Mouse (Mus musculus): ENCODE measurements around the gene Atcay.

Gene Atcay

GRCm38 (mm10) chr10:81198230-81198629, 32.4 kb downstream of the Atcay start:
- DNase-seq, result peak; percentile 89

- peak; percentile 97 for DNase-seq
These were observed 33.3 kb downstream of the Atcay start for GRCm38 (mm10) chr10:81197305-81197704.

- DNase-seq, result peak; percentile 95
These were observed 34.1 kb downstream of the Atcay start for GRCm38 (mm10) chr10:81196470-81197065.

- DNase-seq, result peak; percentile 94
These were observed 35.3 kb downstream of the Atcay start for GRCm38 (mm10) chr10:81195300-81195699.

GRCm38 (mm10) chr10:81193991-81194774, 36.5 kb downstream of the Atcay start:
- peak; percentile 97 for DNase-seq

- peak; percentile 97 for DNase-seq
These were observed 37.6 kb downstream of the Atcay start for GRCm38 (mm10) chr10:81192968-81193501.

DNA sequence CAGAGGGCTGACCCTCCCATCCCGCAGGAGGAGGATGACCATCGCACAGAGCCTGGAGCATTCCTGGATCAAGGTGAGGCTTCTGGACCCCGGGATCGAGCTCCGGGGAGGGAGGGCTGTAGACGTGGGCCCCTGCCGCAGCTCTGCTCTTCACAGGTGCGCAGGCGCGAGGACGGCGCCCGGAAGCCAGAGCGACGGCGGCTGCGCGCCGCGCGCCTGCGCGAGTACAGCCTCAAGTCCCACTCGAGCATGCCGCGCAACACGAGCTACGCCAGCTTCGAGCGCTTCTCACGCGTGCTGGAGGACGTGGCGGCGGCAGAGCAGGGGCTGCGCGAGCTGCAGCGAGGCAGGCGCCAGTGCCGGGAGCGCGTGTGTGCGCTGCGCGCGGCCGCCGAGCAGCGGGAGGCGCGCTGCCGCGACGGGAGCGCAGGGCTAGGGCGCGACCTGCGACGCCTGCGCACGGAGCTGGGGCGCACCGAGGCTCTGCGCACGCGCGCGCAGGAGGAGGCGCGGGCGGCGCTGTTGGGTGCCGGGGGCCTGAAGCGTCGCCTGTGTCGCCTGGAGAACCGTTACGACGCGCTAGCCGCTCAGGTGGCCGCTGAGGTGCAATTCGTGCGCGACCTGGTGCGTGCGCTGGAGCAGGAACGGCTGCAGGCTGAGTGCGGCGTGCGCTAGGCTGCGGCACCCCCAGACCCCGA, 38.2 kb downstream of the Atcay start:
- DNase-seq, result peak; percentile 99

- peak; percentile 96 for DNase-seq
These were observed 39.2 kb downstream of the Atcay start for GRCm38 (mm10) chr10:81191342-81191982.

DNA sequence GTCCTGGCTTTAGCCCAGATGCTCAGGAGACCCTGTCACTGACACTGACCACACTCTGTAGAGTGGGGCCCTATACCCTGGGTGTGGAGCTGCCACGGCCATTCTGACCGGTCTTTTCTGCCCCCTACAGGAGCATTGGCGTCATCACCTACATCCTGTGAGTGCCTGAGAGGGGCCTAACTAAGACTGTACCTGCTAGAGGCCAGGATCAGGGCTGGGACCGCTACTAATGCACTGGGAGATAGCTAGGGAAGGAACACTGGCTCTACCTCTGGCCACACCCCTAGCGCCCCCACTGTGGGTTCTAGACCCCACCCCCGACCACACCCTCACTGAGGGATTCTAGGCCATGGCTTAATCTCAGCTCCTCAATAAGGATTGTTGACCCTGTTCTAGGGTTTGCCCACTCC, 39.7 kb downstream of the Atcay start:
- peak; percentile 94 for DNase-seq

- peak; percentile 95 for DNase-seq
These were observed 40.3 kb downstream of the Atcay start for GRCm38 (mm10) chr10:81190236-81190911.

DNA sequence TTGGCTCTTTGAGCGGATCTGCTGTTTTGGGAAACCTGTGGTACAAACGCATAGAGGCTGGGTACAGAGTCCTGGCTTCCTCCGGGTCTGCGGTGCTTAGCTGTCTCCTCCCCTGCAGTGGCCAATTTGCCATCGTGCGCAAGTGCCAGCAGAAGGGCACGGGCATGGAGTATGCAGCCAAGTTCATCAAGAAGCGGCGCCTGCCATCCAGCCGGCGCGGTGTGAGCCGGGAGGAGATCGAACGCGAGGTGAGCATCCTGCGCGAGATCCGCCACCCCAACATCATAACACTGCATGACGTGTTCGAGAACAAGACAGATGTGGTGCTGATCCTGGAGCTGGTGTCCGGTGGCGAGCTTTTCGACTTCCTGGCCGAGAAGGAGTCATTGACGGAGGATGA, 40.8 kb downstream of the Atcay start:
- DNase-seq, result peak; percentile 94

DNA sequence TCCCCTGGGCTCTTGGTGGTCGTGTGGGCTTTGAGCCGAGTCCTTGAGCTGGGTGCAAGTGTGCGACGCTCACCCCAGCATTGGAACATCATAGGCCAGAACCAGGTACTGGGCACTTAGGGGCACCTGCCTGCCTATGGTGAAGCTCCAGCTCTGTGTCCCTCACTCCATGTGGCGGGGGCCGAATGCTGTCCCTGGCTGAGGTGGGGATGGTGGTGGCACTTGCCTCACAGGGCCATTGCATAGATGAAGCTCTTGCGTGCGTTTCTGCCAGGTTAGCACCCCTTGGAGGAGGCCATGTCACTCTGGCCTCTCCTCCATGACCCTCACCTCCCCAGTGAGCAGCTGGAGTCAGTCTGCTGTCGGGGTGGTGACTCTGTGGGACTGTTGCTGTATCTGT, 43.5 kb downstream of the Atcay start:
- DNase-seq, result peak; percentile 91

- DNase-seq, result no peak
These were observed 45.9 kb downstream of the Atcay start for GRCm38 (mm10) chr10:81184765-81185164.

GRCm38 (mm10) chr10:81183805-81184204, 46.8 kb downstream of the Atcay start, which contains the start of gene 4930442H23Rik:
4930442H23Rik (minus strand) TSS chr10:81183849.
- peak; percentile 91 for DNase-seq

DNA sequence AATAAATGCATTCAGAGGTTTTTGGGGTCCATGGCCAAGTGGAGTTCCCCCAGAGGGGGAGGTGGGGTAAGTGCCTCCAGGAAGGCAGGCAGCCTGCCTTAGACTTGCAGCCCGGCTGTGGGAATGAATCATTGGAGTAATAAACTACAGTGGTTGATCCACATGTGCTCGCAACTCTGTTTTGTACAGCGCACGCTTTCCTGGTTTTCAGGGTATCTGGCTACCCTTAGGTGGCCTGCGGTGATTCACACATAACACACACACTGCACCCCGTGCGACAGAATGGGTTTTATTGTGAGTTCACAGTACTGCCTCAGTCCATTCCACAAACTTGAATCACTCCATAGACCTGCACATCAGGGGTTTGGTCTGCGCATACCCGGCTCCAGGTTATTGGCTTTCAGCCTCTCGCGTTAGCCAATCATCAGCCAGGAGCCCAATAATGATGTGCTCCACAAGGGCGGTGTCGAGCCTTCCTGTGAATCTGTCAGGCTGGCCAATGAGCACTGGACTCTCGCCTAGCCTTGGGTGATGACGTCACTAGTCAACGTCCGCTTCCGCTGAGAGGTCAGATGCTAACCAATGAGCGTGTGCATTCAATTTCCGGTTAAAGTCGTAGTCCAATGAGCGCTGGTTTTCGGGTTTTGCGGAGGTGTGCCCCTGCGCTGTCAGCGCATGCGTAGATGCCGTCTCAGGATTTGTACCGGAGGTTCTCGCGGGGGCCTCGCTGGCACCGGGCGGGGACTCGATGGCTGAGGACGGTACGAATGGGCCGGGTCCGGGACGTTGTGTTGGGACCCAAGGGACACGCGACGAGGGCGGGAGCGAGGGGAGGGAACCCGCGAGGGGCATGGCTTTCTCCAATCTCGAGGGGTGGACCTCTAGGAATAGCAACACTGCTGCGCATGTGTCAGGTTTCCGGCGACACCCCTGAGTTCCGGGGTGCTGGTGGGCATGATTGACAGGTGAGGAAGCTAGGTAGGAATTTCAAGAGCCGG, 48.0 kb downstream of the Atcay start, which contains the start of gene Dapk3:
Gene Dapk3 (plus strand): TSS at position 670 of the 998 bp plus-strand sequence.
- peak; percentile 100 for DNase-seq

- peak; percentile 95 for DNase-seq
These were observed 48.8 kb downstream of the Atcay start for GRCm38 (mm10) chr10:81181860-81182259.

DNA sequence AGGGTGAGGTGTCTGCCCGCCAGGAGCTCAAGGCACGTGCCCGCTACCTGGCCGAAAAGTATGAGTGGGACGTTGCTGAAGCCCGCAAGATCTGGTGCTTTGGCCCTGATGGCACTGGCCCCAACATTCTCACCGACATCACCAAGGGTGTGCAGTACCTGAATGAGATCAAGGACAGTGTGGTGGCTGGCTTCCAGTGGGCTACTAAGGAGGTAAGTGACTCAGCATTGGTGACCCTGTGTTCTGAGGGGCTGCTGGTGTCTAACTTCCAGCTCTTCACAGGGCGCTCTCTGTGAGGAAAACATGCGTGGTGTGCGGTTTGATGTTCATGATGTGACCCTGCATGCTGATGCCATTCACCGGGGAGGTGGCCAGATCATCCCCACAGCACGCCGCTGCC, 49.7 kb downstream of the Atcay start:
- DNase-seq, result no peak

GRCm38 (mm10) chr10:81179451-81180342, 50.9 kb downstream of the Atcay start:
- no peak for DNase-seq

DNA sequence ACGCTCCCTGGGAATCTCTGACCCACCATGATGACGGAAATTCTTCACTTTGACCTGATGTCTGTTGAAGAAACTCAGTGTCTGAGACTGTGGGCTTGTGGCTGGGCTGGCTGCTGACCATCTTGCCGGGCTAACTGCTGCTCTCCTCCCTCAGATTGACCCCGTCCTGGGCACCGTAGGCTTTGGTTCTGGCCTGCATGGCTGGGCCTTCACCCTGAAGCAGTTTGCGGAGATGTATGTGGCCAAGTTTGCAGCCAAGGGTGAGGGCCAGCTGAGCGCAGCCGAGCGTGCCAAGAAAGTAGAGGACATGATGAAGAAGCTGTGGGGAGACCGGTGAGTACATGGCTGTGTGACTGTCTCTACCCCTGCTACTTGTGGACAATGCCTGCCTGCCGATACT, 51.7 kb downstream of the Atcay start:
- no peak for DNase-seq

Data from heart, adult 11 months (tissue).